Mouse (Mus musculus) left cerebral cortex, adult 9 months (tissue): Measurements from ENCODE around the gene Iqcn.

Experiments
- DNase-seq, 2 experiments: peaks; one replicate each; pipeline ENCODE4 v3.0.0; 2022; ENCODE audit warnings: low spot score in 2 of 2

Iqcn gene

DNA sequence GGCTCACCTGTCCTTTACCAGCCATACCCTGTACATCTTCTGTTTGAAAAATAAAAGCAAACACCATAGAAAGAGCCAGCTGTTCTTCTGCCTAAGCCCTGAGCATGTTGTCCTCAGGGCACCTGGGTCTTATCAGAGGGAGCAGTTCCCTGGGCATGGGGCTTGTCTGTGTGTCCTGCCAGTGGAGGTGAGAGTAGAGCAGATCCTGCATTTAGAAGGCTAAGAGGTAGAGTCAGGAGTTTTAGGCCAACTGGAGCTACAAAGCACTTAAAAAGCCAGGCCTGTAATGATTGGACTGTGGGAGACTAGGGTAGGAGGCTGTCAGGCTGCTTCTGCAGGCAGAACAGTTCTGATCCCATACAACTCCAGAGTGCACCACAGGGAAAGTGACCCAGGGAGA, 24.6 kb upstream of the Iqcn start:
- no peak for DNase-seq

DNA sequence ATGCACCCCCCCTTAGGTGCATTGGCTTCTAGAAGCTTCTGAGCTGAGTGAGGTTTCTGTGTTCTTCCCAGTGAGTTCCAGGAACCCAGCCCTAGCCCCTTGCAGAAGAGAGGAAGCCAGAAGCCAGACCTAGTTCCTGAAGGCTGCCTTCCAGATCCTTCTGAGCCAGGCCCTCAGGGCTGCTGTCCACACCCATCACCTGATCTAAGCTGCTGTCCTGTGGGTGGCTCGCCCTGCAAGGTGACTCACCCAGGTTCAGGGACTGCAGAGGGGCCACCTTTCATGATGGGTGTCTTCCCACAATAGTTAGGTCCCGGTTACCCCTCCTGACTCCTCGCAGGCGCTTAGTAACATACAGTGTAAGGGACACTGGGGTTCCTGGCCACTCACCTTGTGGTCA, 23.9 kb upstream of the Iqcn start:
- no peak for DNase-seq

DNA sequence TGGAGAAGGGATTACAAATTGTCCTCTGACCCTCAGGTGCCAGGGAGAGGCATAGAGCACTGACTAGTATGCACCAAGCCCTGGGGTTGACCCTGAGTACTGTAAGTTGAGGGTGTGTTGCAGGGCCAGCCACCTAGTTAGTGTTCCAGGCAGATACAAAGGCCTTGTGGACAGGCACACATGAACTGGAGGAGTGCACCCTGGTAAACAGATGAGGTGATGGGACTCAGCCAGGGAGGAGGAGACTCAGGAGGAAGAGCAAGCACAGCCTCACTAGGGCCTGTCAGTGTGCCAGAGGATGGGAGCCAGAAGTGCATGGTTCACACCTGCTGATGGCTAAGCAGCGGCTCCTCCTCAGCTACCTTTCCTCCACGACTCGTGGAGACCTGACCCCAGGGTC, 23.2 kb upstream of the Iqcn start:
- no peak for DNase-seq

DNA sequence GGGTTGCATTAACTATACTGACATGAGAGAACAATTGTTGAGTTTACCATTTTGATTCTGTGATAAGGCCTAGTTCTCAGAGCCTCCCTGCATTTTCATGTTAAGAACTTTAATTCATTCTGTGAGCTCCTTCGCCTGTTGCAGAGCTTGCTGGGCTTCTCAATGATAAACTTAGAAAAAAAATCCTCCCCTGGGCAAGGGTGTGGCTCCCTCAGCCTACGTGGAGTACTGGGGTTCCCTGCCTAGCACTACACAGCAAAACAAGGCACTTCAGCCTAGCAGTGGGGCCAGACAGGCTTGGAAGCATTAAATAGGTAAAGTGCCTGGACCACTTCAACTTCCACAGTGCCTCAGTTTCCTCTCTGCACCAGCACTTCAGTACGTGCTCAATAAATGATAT, 21.8 kb upstream of the Iqcn start:
- DNase-seq, result no peak

DNA sequence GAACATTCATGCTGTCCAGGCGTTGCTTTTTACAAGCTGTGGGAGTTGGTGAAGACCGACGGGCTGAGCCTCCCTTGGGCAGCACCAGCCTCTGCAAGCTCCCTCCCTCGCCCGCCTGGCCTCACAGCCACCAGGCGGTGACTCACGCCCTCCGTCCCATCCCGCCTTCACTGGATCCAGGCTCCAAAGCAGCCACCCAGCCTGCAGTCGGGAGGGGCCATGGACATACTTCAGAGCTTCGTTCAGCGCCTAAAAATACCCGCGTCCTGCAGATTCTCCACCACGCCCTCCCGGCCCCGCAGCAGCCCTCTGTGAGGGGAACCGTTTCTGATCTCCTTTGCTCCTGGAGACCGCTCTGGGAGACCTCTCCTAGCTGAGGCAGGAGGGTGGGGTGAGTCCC, 21.1 kb upstream of the Iqcn start:
- peak in 1 of 2 experiments; percentile 72 for DNase-seq

DNA sequence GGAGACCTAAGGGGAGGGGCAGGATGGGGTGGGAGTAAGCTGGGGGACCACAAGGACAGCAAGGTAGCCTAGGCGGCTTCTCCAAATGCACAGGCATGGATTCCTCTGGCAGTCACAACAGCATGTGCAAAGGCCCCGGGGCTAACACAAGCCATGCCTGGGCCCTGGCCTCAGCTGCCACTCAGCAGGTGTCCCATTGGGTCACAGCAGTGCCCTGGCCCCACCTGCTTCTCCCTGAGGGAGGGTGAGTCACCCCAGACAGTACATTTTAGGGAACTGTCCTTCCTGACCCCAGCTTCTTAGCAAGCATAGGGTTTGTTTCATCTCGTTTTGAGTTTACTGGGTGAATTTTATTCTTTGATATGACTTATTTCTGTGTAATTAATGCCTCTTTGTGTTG, 20.6 kb upstream of the Iqcn start:
- DNase-seq, result no peak

DNA sequence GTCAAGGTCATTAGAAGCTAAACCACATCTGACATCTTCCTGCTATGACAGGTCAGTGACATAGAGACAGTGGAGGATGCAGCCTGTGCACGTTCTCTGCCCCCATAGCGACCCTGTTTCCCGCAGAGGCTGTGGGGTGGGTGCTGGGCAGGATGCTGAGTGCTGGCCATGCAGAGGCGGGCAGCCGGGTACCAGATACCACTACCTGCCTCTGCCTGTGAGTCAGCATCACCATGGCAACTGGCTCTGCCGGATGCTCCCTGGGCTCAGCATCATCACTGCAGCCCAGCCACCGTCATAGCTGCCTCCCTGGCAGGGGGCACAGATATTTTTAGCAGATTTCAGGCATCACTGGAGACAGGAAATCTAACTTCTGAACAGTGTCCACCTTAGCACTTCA, 19.0 kb upstream of the Iqcn start:
- DNase-seq, result peak; percentile 84 to 91

DNA sequence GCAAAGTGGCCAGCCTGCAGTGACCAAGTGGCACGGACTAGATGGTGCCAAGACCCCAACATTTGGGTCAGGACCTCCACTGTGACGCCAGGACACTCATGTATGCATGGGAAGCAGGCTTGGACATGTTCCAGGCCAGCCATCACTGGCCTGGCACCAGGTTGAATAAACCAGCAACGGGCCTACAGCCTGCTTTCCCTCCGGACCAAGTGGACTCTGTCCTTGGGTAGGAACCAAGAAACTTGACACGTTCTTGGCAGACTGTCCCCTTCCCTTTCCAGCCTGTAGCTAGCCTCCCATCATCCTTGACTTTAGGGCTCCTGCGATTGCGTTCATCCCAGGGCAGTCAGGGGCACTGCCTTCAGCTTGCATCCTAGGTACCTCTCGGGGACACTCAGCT, 15.7 kb upstream of the Iqcn start:
- no peak for DNase-seq

DNA sequence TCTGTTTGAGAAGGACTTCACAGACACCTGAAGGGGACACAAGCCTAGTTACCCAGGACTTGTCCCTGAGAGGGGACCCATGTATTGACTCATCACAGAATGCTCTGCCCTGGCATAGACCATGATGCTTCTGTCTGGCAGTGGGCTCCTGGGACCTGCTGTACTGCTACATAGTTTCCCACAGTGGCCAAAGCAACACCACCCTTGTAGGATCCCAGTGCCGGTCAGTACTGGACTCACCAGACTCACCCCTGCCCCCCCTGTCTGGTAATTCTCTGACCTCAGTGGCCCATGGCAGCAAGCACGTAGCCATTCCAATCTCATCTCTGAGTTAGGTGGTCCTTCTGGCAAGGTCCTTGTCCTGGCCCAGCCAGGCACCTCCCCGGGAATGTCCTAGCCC, 15.1 kb upstream of the Iqcn start:
- no peak for DNase-seq

DNA sequence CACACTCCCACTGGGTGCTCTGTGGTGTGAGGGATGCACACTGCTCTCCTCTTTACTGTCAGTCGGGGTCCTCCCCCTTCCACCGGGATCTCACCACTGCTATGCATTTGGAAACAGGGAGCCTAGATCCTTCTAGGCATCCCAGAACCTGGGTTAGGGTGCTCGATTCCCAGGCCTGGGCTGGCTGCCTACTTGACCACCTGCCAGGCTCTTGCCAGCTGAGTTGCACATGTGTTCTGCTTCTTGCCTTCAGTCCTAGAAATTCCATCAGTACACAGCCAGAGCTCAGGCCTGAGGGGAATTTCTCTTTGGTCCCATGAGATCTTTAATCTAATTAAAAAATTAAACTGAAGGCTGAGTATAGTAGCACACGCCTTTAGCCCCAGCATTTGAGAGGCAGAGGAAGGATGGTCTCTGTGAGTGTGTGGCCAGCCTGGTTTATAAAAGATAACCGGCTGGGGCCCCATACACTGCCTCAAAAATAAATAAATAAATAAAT, 13.3 kb upstream of the Iqcn start:
- DNase-seq, result no peak

DNA sequence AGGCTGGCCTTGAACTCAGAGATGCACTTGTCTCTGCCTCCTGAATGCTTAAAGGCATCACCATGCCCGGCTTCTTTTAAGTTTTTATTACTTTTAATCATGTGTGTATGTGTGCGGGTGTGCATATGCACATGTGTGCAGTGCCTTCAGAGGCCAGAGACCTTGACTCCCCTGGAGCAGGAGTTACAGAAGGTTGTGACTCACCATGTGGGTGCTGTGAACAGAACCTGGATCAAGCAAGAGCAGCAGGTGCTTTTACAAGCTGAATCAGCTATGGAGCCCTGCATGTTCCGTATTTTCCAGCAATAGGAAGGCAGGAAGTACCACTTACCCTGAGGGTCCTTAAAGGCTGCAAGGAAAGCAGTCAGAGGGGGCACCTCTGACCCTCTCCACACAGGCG, 12.0 kb upstream of the Iqcn start:
- DNase-seq, result no peak

DNA sequence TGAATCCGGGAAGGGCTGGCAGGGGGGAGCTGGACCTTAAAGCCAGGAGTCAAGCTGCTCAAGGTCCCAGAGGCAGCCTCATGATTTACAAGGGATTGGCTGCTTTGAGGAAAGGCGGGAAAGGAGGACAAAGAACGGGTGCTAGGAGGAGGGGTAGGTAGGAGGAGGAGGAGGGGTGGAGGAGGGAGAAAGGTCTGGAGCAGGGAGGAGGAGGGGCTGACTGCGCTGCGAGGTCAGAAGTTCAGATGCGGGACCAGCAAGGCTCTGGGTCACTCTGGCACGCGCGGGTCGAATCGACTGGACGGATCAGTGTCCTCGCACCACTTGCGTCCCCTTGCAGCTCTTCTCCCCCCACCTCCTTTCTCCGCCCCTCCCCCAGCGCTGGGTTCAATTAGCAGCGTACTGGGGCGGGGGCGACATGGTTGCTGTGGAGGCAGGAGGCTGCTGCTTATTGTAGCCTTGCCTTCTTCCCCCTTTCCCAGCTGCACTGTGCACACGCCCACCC, 11.5 kb upstream of the Iqcn start:
- DNase-seq, result no peak

DNA sequence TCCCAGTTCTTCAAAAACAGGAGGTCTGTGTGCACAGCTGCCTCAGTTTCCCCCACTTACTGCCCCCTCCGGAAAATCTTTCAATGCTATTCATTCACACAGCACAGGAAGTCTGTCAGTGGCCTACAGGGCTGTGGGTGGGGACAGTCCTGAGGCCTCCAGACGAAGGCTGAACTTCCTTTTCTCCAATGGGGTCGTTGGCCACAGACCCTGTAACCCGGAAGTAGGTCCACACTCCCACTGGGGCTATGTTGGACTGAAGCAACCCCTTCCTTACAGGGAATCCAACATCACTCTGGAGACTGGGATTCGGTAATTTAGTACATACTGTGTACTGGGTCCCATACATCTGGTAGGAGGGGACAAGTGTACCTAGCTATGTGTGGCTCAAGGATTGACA, 9.6 kb upstream of the Iqcn start:
- DNase-seq, result no peak

DNA sequence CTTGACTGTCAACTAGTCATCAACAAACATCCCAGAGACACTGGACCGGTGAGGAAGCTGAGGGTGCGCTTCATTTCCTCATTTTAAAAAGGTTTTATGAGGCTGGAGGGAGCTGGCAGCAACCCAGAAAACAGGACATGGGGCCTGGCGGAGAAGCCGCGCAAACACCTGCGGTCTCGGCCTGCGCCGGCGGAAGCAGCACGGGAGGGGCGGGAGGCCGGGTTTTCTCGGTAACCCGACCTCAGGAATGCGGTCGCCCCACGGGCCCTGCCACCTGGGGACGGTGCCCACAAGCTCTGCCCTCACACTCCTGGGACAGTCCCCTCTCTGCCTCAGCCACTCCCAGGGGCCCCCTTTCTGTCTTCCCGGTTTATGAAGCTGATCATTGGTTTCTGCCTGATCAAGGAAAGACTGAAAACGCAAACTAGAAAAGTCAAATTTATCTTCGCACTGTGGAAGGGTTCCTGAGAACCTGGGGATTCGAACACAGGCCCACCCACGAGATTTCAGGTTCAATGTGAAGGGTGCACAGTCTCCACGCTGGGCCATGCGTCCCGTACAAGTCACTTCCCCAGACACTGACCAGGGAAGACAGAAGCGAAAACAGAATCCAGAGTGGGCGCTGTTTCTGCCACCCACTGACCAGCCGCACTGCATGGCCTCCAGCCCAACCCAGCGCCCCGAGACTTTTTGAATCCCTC, 7.8 kb upstream of the Iqcn start:
- DNase-seq, result no peak

DNA sequence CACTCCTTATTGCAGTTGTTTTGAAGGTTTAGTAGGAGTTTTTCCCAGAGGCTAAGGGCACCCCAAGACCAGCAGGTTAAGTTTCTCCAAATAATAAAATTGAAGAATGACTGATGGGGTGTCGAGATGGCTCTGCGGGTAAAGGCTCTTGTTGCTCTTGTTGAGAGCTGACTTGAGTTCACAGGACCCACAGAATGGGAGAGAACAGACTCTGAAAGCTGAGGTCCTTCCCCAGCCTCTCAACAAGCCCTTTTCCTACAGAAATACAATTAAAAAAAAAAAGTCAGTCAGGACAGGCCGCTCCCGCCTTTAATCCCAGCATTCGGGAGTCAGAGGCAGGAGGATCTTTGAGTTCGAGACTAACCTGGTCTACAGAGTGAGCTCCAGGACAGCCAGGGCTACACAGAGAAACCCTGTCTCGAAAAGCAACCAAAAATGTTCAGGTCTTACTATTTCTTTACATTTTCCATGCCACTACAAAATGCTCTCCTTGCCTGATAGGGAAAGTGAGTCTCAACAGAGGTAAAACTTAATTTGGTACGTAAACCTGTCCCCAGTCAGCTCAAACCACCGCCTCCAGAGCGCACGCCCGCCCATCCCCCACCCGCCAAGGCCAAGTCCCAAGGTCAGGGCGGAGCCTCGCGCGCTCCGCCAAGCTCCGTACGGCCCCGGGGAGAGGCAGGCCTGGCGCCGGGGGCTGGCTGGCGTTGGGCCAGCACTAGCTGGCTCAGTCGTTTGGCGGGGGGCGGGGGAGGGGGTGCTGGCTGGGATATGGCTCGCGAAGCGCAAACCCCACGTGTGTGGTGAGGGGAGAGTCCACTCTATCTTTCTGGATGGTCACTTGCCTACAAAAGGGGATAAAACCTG, 7.0 kb upstream of the Iqcn start:
- DNase-seq, result no peak

DNA sequence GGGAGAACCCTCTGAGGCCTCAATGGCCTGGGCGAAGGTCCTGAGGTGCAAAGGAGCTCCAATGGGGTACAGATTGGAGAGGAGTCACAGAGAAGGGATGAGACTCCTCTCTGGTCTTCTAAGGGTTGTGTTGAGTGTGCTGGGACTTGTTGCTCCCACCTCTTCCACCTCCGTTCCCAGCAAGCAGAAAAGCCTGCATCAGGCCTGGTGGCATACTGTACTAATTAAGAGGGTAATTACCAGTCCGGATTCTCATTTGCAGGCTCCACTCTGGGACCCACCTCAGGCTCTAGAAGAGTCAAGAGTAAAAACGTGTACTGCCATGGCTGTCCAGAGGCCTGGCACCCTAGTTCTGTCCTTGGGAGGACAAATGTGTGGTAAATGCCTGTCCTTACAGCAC, 6.3 kb upstream of the Iqcn start:
- DNase-seq, result no peak

DNA sequence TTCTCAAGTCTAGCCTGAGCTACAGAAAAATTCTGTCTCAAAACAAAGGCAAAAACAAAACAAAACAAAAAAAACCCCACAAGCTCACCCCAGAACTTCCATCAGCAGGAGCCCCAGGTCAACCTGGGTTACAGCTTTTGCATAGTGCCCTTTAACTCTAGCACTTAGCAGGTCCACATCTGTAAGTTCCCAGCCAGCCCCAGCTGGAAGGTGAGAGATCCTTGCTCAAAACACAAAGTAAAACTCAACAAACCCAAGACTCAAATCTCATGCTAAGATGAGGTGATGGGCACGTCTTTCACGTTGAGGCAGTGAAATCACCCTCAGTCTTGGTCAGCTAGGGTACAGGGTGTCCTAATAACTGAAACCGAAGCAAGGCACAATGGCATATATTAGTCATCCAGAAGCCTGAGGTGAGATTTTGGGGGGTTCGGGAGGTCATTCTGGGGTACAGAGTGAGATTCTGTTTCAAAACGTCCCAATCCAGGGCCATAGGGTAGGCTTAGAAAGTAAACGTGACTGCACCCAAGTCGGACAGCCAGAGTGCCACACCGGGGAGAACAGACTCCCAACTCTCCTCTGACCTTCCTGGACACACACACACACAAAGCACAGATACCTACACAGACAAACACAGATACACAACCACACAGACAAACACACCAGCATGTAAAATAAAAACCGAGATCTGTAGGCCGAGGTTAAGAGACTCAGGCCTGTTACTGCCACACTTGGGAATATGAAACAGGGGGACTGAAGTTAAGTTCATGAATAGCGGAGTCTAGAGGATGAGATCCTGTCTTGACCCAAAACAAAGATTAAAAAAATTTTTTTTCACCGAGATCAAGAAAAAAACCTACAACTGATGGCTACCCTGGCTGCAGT, 5.6 kb upstream of the Iqcn start:
- no peak for DNase-seq

DNA sequence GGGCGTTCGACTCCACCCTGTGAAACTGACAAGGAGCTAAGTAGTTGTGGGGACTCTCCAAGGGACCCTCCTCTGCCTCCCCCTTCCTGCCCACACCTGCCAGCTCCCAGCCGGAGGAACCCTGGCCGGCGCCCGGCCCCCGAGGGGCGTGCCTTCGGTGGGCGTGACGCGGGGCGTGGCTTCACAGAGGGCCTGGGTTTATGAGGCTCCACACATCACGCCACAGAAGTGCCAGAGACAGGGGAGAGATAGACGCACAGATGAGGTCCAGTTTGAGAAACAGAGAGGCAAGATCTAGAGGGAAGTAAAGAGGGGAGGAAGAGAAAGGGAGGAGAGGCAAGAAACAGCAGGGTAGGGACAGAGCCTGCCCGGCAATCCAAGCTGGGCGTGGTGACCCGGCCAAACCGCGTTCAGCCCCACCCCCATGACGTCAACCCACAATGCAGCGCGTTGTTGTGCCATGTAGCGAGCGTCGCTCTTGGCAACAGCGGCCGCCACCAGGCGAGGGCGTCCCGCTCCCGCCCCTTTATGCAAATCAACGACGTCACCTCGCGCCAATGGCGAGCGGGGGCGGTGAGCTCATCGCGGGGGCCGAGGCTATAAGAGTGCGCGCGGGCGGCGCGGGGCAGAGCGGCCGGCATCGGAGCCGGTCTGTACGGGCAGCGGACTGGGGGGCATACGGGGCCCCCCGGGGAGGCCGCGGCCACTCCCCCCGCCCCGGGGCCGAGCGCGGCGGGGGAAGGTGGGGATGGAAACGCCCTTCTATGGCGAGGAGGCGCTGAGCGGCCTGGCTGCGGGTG, 4.7 kb upstream of the Iqcn start, which contains the start of gene Jund:
TSS of gene Jund (plus strand) at position 640 of the 800 bp plus-strand sequence.
- peak; percentile 95 to 98 for DNase-seq

DNA sequence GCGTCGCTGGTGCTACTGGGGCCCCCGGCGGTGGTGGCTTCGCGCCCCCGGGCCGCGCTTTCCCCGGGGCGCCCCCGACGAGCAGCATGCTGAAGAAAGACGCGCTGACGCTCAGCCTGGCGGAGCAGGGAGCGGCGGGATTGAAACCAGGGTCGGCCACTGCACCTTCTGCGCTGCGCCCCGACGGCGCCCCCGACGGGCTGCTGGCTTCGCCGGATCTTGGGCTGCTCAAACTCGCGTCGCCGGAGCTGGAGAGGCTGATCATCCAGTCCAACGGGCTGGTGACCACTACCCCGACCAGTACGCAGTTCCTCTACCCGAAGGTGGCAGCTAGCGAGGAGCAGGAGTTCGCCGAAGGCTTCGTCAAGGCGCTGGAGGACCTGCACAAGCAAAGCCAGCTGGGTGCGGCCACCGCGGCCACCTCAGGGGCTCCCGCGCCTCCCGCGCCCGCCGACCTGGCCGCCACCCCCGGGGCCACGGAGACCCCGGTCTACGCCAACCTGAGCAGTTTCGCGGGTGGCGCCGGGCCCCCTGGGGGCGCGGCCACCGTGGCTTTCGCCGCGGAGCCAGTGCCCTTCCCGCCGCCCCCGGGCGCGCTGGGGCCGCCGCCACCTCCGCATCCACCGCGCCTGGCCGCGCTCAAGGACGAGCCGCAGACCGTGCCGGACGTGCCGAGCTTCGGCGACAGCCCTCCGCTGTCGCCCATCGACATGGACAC, 4.0 kb upstream of the Iqcn start:
- DNase-seq, result no peak

DNA sequence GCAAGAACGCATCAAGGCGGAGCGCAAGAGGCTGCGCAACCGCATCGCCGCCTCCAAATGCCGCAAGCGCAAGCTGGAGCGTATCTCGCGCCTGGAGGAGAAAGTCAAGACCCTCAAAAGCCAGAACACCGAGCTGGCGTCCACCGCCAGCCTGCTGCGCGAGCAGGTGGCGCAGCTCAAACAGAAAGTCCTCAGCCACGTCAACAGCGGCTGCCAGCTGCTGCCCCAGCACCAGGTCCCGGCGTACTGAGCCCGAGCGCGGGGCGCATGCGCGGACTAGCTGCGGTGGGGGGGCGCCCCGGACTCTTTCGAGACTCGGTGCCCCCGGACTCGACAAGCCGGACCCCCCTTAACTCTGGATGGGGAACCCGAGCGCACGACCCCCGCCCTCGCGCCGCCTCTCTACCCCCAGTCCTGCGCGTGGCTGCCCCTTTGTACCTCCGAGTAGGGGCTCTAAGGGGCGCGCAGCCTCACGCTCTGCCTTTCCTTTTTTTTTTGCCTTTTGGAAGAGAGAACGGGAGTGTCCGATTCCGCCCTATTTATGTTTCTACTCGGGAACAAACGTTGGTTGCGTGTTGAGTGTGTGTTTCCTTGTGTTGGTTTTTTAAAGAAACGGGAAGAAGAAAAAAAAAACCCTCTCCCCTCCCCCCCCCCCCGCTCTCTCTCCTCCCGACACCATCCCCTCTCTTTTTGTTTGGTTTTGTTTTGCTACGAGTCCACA, 3.3 kb upstream of the Iqcn start:
- DNase-seq, result peak in 1 of 2 experiments; percentile 79
